Comparison of ENCODE assay signal across 22 mouse cellular contexts in genomic region chr12:102981543-102981942, GRCm38 (mm10).
"Had no signal": no experiment of that assay in that cellular context is flagged by ENCODE, and none has a peak within 500 bp of the region (broad histone marks: within the 10 kb centered on the region; RNA-seq: fewer than 3 reads in every experiment).

No protein-coding gene starts in this region.

- H3K27ac ChIP-seq: kidney, postnatal 0 days; layer of hippocampus, adult 2 months; limb, embryonic 10.5 days; limb, embryonic 13.5 days; liver, embryonic 12.5 days; liver, embryonic 15.5 days; lung, embryonic 15.5 days; stomach, postnatal 0 days had no signal

- H3K4me3 ChIP-seq: layer of hippocampus, adult 2 months; limb, embryonic 10.5 days; limb, embryonic 13.5 days; liver, embryonic 12.5 days; liver, embryonic 15.5 days; lung, embryonic 15.5 days; megakaryocyte, embryonic 14.5 days had no signal

- ATAC-seq: liver, embryonic 12.5 days had no signal

- H3K9me3 ChIP-seq: limb, embryonic 10.5 days; limb, embryonic 13.5 days; liver, embryonic 12.5 days; liver, embryonic 15.5 days; lung, embryonic 15.5 days; megakaryocyte, embryonic 14.5 days had no signal

- DNase-seq: kidney, adult 2 months; kidney, postnatal 25 days; layer of hippocampus, adult 9-11 months; liver; lung, adult 18-20 months; lung, postnatal 10 days; lung, postnatal 36 days; right cerebral cortex, adult 18-20 months; right cerebral cortex, postnatal 14 days; right cerebral cortex, postnatal 4 days; thymus, adult 2 months; thymus, postnatal 14 days; thymus, postnatal 4 days had no signal

- H3K27me3 ChIP-seq: limb, embryonic 13.5 days; liver, embryonic 12.5 days; liver, embryonic 15.5 days; lung, embryonic 15.5 days; megakaryocyte, embryonic 14.5 days had no signal

- H3K36me3 ChIP-seq: limb, embryonic 10.5 days; limb, embryonic 13.5 days; liver, embryonic 12.5 days; liver, embryonic 15.5 days; lung, embryonic 15.5 days had no signal

- H3K4me1 ChIP-seq: limb, embryonic 13.5 days; liver, embryonic 12.5 days; liver, embryonic 15.5 days; lung, embryonic 15.5 days; megakaryocyte, embryonic 14.5 days had no signal

- H3K4me2 ChIP-seq: limb, embryonic 13.5 days; liver, embryonic 12.5 days; liver, embryonic 15.5 days; lung, embryonic 15.5 days had no signal

- H3K9ac ChIP-seq: limb, embryonic 13.5 days; liver, embryonic 12.5 days; liver, embryonic 15.5 days; lung, embryonic 15.5 days had no signal
